Mouse (Mus musculus): ENCODE data around the gene Prss43. TPM values are rescaled to one million over a fixed set of nuclear protein-coding genes. Genes with fewer than 3 reads are reported as not detected.

Gene Prss43
- polyA plus RNA-seq, 1 experiment from 2014 or later = not detected

DNA sequence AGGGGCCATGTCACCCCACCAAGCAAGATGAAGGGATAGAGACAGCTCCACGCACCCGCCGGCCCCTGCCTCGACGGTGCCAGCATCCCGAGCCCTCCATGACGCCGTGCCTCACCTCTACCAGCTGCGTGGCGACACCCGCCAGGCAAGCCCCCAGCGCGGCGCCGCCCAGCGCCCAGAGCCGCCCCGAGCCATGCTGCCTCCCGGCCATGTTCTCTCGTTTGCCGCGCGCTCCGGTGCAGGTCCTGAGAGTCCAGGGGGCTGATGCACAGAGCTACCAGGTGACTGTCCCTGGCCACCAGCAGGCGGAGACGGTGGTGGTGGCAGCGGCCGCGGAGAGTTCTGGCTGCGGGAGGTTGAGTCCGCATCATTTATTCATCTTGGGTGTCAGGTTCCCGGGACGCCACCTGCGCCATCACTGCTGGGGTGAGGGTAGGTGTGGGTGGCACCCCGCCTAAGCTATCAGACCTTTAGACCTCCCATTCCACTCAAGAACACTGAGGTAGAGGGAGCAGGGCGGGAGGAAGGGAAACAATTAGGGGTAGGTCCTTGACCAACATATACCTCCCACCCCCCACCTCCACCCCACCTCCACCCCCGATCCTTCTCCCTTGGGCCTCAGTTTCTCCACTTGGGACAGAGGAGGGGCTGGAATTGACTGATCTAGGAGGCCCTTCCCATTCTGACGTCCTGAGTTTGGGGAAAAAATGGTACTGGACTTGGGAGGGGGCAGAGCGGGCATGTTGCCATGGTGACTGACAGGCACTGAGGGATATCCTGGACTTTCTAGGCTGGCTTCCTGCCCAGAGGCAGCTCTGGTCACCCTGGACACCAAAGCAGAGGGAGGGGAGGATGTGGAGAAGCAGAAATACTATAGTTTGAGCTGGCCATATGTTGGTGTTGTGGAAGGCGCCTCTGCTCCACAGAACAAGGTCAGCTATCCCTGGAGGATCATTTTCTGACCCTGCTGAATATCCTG is 47.5 kb downstream of the Prss43 start:
- peaks cover 20% of the 10 kb centered on the region for H3K4me1 ChIP-seq (ENCODE audit: control insufficient read depth, insufficient read depth, low read length)
- H3K27me3 ChIP-seq (ENCODE audit: control insufficient read depth, insufficient read depth, low read length) = peaks cover 23% of the 10 kb centered on the region
- H3K36me3 ChIP-seq (ENCODE audit: control insufficient read depth, insufficient read depth, low read length) = no peaks in the 10 kb centered on the region
- H3K4me3 ChIP-seq (ENCODE audit: low read depth, low read length) = 0 out of 2 replicates have a peak overlapping the region, but pooled peaks have one; percentile 17
- no peaks in the 10 kb centered on the region for H3K9me3 ChIP-seq (ENCODE audit: control insufficient read depth, low read length)
- H3K9ac ChIP-seq (ENCODE audit: low read length) = peak overlapping the region; percentile 37; the same call in 1 of the 2 replicates
- DNase-seq (ENCODE audit: low spot score) (peak; percentile 48), ATAC-seq (ENCODE audit: insufficient number of reproducible peaks, low FRiP score, low TSS enrichment, low read depth) (peak; percentile 52; the same call in 1 of the 2 replicates)
- no peak overlapping the region for H3K27ac ChIP-seq (replicated peaks; ENCODE audit: low read depth, low read length)
- WGBS = 8% methylated on average over 40 of the region's 40 CpGs
- H3K4me2 ChIP-seq (ENCODE audit: low read depth, severe bottlenecking) = peak overlapping the region; percentile 58

- 13% methylated on average over 3 of the region's 3 CpGs for WGBS
- DNase-seq (ENCODE audit: low spot score) (no peak), ATAC-seq (ENCODE audit: insufficient number of reproducible peaks, low FRiP score, low TSS enrichment, low read depth) (no peak)
- no peaks in the 10 kb centered on the region for H3K9me3 ChIP-seq (ENCODE audit: control insufficient read depth, low read length)
- H3K27me3 ChIP-seq (ENCODE audit: control insufficient read depth, insufficient read depth, low read length) = peaks cover 28% of the 10 kb centered on the region
- H3K9ac ChIP-seq (ENCODE audit: low read length) = no peak overlapping the region
- H3K4me3 ChIP-seq (ENCODE audit: low read depth, low read length) = no peak overlapping the region
- H3K27ac ChIP-seq (replicated peaks; ENCODE audit: low read depth, low read length) = no peak overlapping the region
- H3K4me1 ChIP-seq (ENCODE audit: control insufficient read depth, insufficient read depth, low read length) = peaks cover 22% of the 10 kb centered on the region
- H3K4me2 ChIP-seq (ENCODE audit: low read depth, severe bottlenecking) = no peak overlapping the region
- H3K36me3 ChIP-seq (ENCODE audit: control insufficient read depth, insufficient read depth, low read length) = no peaks in the 10 kb centered on the region
These were observed 48.2 kb downstream of the Prss43 start for GRCm38 (mm10) chr9:110874660-110875191.

DNA sequence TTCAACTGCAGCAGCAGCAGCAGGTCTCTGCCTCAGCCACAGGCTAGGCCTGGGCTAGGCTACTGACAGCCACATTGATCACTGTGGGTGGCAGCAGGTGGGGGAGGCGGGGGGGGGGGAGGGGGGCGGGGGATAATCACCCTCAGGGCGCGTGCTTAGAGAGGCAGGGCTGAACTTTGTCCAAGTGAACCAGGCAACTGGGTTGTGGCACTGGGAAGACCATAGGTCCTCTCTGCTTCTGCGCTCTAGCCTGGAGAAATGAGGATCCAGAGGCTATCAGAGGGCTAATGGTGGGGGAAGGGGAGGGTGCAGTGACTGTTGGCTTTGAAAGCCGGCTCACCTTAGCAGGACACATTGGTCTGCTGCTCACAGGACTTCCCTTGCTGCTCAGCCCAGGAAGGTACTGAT is 48.8 kb downstream of the Prss43 start:
- ATAC-seq (ENCODE audit: insufficient number of reproducible peaks, low FRiP score, low TSS enrichment, low read depth) = no peak
- Histone ChIP-seq H3K36me3 (ENCODE audit: control insufficient read depth, insufficient read depth, low read length) (no peaks in the 10 kb centered on the region), H3K4me3 (ENCODE audit: low read depth, low read length) (no peak overlapping the region), H3K4me1 (ENCODE audit: control insufficient read depth, insufficient read depth, low read length) (peaks cover 22% of the 10 kb centered on the region), H3K9ac (ENCODE audit: low read length) (no peak overlapping the region), H3K9me3 (ENCODE audit: control insufficient read depth, low read length) (no peaks in the 10 kb centered on the region), H3K4me2 (ENCODE audit: low read depth, severe bottlenecking) (no peak overlapping the region), H3K27me3 (ENCODE audit: control insufficient read depth, insufficient read depth, low read length) (peaks cover 32% of the 10 kb centered on the region), H3K27ac (replicated peaks; ENCODE audit: low read depth, low read length) (no peak overlapping the region)
- DNase-seq (ENCODE audit: low spot score) = no peak
- WGBS = 16% methylated on average over 5 of the region's 6 CpGs

GRCm38 (mm10) chr9:110877353-110877752 is 50.9 kb downstream of the Prss43 start:
- ATAC-seq (ENCODE audit: insufficient number of reproducible peaks, low FRiP score, low TSS enrichment, low read depth) (no peak), DNase-seq (ENCODE audit: low spot score) (no peak)
- Histone ChIP-seq H3K9ac (ENCODE audit: low read length) (no peak overlapping the region), H3K4me2 (ENCODE audit: low read depth, severe bottlenecking) (no peak overlapping the region), H3K9me3 (ENCODE audit: control insufficient read depth, low read length) (no peaks in the 10 kb centered on the region), H3K4me1 (ENCODE audit: control insufficient read depth, insufficient read depth, low read length) (peaks cover 22% of the 10 kb centered on the region), H3K27ac (replicated peaks; ENCODE audit: low read depth, low read length) (no peak overlapping the region), H3K4me3 (ENCODE audit: low read depth, low read length) (no peak overlapping the region), H3K36me3 (ENCODE audit: control insufficient read depth, insufficient read depth, low read length) (no peaks in the 10 kb centered on the region), H3K27me3 (ENCODE audit: control insufficient read depth, insufficient read depth, low read length) (peaks cover 41% of the 10 kb centered on the region)
- 87% methylated on average over 1 of the region's 1 CpGs for WGBS

GRCm38 (mm10) chr9:110877888-110878287 is 51.4 kb downstream of the Prss43 start:
- H3K4me3 ChIP-seq (ENCODE audit: low read depth, low read length) = no peak overlapping the region
- no peak for DNase-seq (ENCODE audit: low spot score)
- no peaks in the 10 kb centered on the region for H3K9me3 ChIP-seq (ENCODE audit: control insufficient read depth, low read length)
- H3K4me1 ChIP-seq (ENCODE audit: control insufficient read depth, insufficient read depth, low read length) = peaks cover 22% of the 10 kb centered on the region
- ATAC-seq (ENCODE audit: insufficient number of reproducible peaks, low FRiP score, low TSS enrichment, low read depth) = no peak
- H3K4me2 ChIP-seq (ENCODE audit: low read depth, severe bottlenecking) = no peak overlapping the region
- no peaks in the 10 kb centered on the region for H3K36me3 ChIP-seq (ENCODE audit: control insufficient read depth, insufficient read depth, low read length)
- H3K27ac ChIP-seq (replicated peaks; ENCODE audit: low read depth, low read length) = no peak overlapping the region
- H3K27me3 ChIP-seq (ENCODE audit: control insufficient read depth, insufficient read depth, low read length) = peaks cover 37% of the 10 kb centered on the region
- no peak overlapping the region for H3K9ac ChIP-seq (ENCODE audit: low read length)
- WGBS = 87% methylated on average over 5 of the region's 5 CpGs

DNA sequence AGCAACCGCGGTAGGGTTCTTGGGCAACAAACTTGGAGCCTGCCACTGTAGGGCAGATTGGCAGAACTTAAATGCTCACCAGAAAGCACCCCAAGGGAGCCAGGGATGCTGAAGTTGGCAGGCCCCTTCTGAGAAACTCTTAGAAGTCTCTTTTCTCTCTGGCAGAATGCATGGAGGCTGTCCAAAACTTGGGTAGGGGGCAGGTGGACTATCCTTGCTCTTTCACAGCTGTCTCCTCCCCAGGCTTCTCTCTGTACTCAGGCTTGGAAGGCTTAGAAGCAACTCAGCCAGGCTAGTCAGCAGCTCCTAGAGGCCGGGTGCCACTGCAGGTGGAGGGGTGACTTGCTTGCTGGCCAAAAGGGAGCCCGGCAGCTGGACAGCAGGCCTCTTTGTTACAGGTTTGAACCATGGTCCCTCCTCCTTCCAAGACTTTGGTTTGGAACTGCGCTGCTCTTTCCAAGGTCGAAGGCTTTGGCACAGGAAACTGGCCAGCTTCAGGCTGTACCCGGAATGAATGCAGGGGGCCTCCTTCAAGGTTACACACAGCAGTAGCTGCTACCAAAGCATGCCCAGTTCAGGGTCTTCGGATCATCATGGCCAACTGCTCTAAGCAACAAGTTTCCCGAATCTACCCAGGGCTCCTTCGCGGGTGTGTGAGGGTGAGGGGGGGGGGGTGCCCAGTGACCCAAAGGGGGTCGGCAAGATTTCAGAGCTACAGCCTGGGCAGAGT is 52.9 kb downstream of the Prss43 start, which contains the start of gene Als2cl:
TSS of gene Als2cl (plus strand) at position 680 of the 730 bp plus-strand sequence.
- Histone ChIP-seq H3K9me3 (ENCODE audit: control insufficient read depth, low read length) (no peaks in the 10 kb centered on the region), H3K9ac (ENCODE audit: low read length) (peak within 1 kb of the TSS; percentile 66), H3K27me3 (ENCODE audit: control insufficient read depth, insufficient read depth, low read length) (peaks cover 23% of the 10 kb centered on the region), H3K4me1 (ENCODE audit: control insufficient read depth, insufficient read depth, low read length) (peaks cover 14% of the 10 kb centered on the region), H3K4me2 (ENCODE audit: low read depth, severe bottlenecking) (peak within 1 kb of the TSS; percentile 96), H3K27ac (replicated peaks; ENCODE audit: low read depth, low read length) (no peak within 1 kb of the TSS), H3K4me3 (ENCODE audit: low read depth, low read length) (peak within 1 kb of the TSS; percentile 54), H3K36me3 (ENCODE audit: control insufficient read depth, insufficient read depth, low read length) (no peaks in the 10 kb centered on the region)
- DNase-seq (ENCODE audit: low spot score) = peak; percentile 41
- ATAC-seq (ENCODE audit: insufficient number of reproducible peaks, low FRiP score, low TSS enrichment, low read depth) = peak; percentile 10; the same call in 1 of the 2 replicates
- 16% methylated on average over 12 of the region's 12 CpGs for WGBS

DNA sequence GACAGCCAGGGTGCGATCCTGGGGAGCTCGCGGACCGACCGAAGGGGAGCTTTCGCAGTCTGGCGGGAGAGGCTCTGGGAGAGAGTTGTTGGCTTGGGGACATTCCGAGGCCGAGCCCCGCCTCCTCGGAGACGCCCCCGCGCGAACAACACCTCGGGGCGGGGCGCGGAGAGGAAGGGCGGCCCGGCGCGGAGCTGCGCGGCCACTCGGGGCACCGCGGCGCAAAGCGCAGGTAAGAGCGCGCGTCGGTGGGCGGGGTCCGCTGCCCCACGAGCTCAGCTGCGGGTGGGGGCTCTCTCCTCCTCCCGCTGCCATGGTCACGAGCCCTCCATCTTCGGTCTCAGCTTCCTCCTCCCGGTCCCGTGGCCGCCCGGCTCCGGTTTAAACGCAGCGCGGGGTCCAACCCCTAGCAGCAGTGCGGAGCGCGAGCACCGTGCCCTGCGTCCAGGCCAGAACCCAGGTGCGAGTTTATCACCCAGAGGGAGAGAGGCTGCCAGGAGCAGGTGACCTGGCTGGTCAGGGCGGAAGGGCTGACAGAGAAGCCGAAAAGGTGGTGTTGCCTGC is 53.6 kb downstream of the Prss43 start, which contains the start of gene Tmie:
TSS of gene Tmie (minus strand) at position 116 of the 564 bp plus-strand sequence.
- peak; percentile 68; the same call in 1 of the 2 replicates for ATAC-seq (ENCODE audit: insufficient number of reproducible peaks, low FRiP score, low TSS enrichment, low read depth)
- no peaks in the 10 kb centered on the region for H3K36me3 ChIP-seq (ENCODE audit: control insufficient read depth, insufficient read depth, low read length)
- peak within 1 kb of the TSS; percentile 66 for H3K9ac ChIP-seq (ENCODE audit: low read length)
- peak within 1 kb of the TSS; percentile 54 for H3K4me3 ChIP-seq (ENCODE audit: low read depth, low read length)
- under 1% methylated on average over 57 of the region's 57 CpGs for WGBS
- peaks cover 23% of the 10 kb centered on the region for H3K27me3 ChIP-seq (ENCODE audit: control insufficient read depth, insufficient read depth, low read length)
- H3K27ac ChIP-seq (replicated peaks; ENCODE audit: low read depth, low read length) = no peak within 1 kb of the TSS
- H3K4me2 ChIP-seq (ENCODE audit: low read depth, severe bottlenecking) = peak within 1 kb of the TSS; percentile 96
- peak; percentile 67 for DNase-seq (ENCODE audit: low spot score)
- H3K9me3 ChIP-seq (ENCODE audit: control insufficient read depth, low read length) = no peaks in the 10 kb centered on the region
- peaks cover 7% of the 10 kb centered on the region; the same call in 1 of the 2 replicates for H3K4me1 ChIP-seq (ENCODE audit: control insufficient read depth, insufficient read depth, low read length)
